Mouse (Mus musculus): ENCODE data around the gene Hist1h4n.

- TF ChIP-seq CTCF (IDR thresholded peaks at IDR 0.05; ENCODE audit: extremely low read depth, insufficient read length, insufficient replicate concordance, low read depth, low read length) (no peak), POLR2A (IDR thresholded peaks at IDR 0.05; ENCODE audit: low read depth, low read length) (no peak)
Observed at GRCm38 (mm10) chr13:21828511-21828910, 3.5 kb downstream of the Hist1h4n start.

Measured in small intestine, adult 2 months (tissue).